12 mouse cellular contexts compared by ENCODE assay signal in genomic region chr11:108269516-108269915, GRCm38 (mm10).
A peak's percentile ranks its signal among the peaks of the same experiment; 100 is the strongest.
DNase-seq lines count a peak whose midpoint lies in the region; ATAC-seq and TF ChIP-seq lines count a peak whose summit lies in the region.
"Had no signal": no experiment of that assay in that cellular context is flagged by ENCODE, and none has a peak within 500 bp of the region (broad histone marks: within the 10 kb centered on the region; RNA-seq: fewer than 3 reads in every experiment).

No protein-coding gene starts in this region.

- no peak for TF ChIP-seq CTCF in stomach, postnatal 0 days (IDR thresholded peaks at IDR 0.05; ENCODE audit: low read depth)

- TF ChIP-seq POLR2A in limb, embryonic 14.5 days (IDR thresholded peaks at IDR 0.05; ENCODE audit: borderline replicate concordance, extremely low read depth, insufficient read depth, insufficient read length), result no peak

- ATAC-seq in heart, embryonic 16.5 days (replicated peaks; ENCODE audit: extremely low read depth, insufficient read depth, low FRiP score), result no peak
- no peak for ATAC-seq in heart, embryonic 11.5 days (replicated peaks; ENCODE audit: insufficient number of reproducible peaks, low FRiP score, low TSS enrichment)
- peak; percentile 57 for ATAC-seq in stomach, embryonic 16.5 days (ENCODE audit: insufficient read depth, low FRiP score)
- no peak for ATAC-seq in stomach, postnatal 0 days (ENCODE audit: low FRiP score, low TSS enrichment)
- no peak for ATAC-seq in limb, embryonic 14.5 days (ENCODE audit: low FRiP score, low read depth)
- no peak for ATAC-seq in CD4-positive, CD25-positive, alpha-beta regulatory T cell, adult 4 months

- no peak overlapping the region for H3K4me2 ChIP-seq in heart, embryonic 16.5 days (ENCODE audit: low read depth, low read length)
- no peak overlapping the region for H3K4me2 ChIP-seq in heart, embryonic 11.5 days
- no peak overlapping the region for H3K4me2 ChIP-seq in stomach, embryonic 16.5 days (ENCODE audit: low read depth, low read length)
- H3K4me2 ChIP-seq in stomach, postnatal 0 days (replicated peaks; ENCODE audit: low read depth), result no peak overlapping the region
- H3K4me2 ChIP-seq in limb, embryonic 14.5 days (replicated peaks; ENCODE audit: low read depth, low read length, severe bottlenecking), result no peak overlapping the region

- no peak overlapping the region for H3K9ac ChIP-seq in heart, embryonic 16.5 days (ENCODE audit: low read length)
- no peak overlapping the region for H3K9ac ChIP-seq in heart, embryonic 11.5 days (ENCODE audit: low read depth, low read length)
- H3K9ac ChIP-seq in stomach, embryonic 16.5 days (ENCODE audit: low read length), result no peak overlapping the region
- H3K9ac ChIP-seq in stomach, postnatal 0 days (ENCODE audit: low read length), result no peak overlapping the region
- no peak overlapping the region for H3K9ac ChIP-seq in limb, embryonic 14.5 days (ENCODE audit: low read depth, low read length, severe bottlenecking)

- no peak for TF ChIP-seq EP300 in stomach, postnatal 0 days (optimal IDR thresholded peaks at IDR 0.05)

- H3K4me1 ChIP-seq in heart, embryonic 16.5 days (ENCODE audit: control insufficient read depth, insufficient read depth, low read length), result peaks cover 48% of the 10 kb centered on the region
- peaks cover 52% of the 10 kb centered on the region for H3K4me1 ChIP-seq in heart, embryonic 11.5 days (ENCODE audit: control insufficient read depth, insufficient read depth, low read length)
- H3K4me1 ChIP-seq in stomach, embryonic 16.5 days (ENCODE audit: control insufficient read depth, insufficient read depth, low read length), result peaks cover 19% of the 10 kb centered on the region
- no peaks in the 10 kb centered on the region for H3K4me1 ChIP-seq in stomach, postnatal 0 days (replicated peaks; ENCODE audit: control insufficient read depth, insufficient read depth)
- peaks cover 39% of the 10 kb centered on the region for H3K4me1 ChIP-seq in limb, embryonic 14.5 days (ENCODE audit: control insufficient read depth, insufficient read depth, low read length)

- H3K27me3 ChIP-seq in heart, embryonic 16.5 days (ENCODE audit: control insufficient read depth, insufficient read depth, low read length), result no peaks in the 10 kb centered on the region
- H3K27me3 ChIP-seq in heart, embryonic 11.5 days (ENCODE audit: control insufficient read depth, insufficient read depth, low read length), result no peaks in the 10 kb centered on the region
- no peaks in the 10 kb centered on the region for H3K27me3 ChIP-seq in stomach, embryonic 16.5 days (ENCODE audit: control insufficient read depth, insufficient read depth, low read length)
- H3K27me3 ChIP-seq in stomach, postnatal 0 days (ENCODE audit: control insufficient read depth, insufficient read depth, low read length), result no peaks in the 10 kb centered on the region
- no peaks in the 10 kb centered on the region for H3K27me3 ChIP-seq in limb, embryonic 14.5 days (ENCODE audit: control insufficient read depth, insufficient read depth, low read length)

- H3K27ac ChIP-seq in heart, embryonic 16.5 days (ENCODE audit: low read length), result peak overlapping the region; percentile 6; the same call in 1 of the 2 replicates
- no peak overlapping the region for H3K27ac ChIP-seq in heart, embryonic 11.5 days (ENCODE audit: low read depth, low read length)
- peak overlapping the region; percentile 44 for H3K27ac ChIP-seq in stomach, embryonic 16.5 days (ENCODE audit: low read length)
- no peak overlapping the region; the same call in 1 of the 2 replicates for H3K27ac ChIP-seq in stomach, postnatal 0 days (replicated peaks)
- 0 out of 2 replicates have a peak overlapping the region, but pooled peaks have one; percentile 1 for H3K27ac ChIP-seq in limb, embryonic 14.5 days (replicated peaks; ENCODE audit: low read depth, low read length)

- no peaks in the 10 kb centered on the region for H3K9me3 ChIP-seq in heart, embryonic 16.5 days (replicated peaks; ENCODE audit: control insufficient read depth, low read length)
- no peaks in the 10 kb centered on the region for H3K9me3 ChIP-seq in heart, embryonic 11.5 days (replicated peaks; ENCODE audit: control insufficient read depth, low read length)
- no peaks in the 10 kb centered on the region for H3K9me3 ChIP-seq in stomach, embryonic 16.5 days (replicated peaks; ENCODE audit: control insufficient read depth, low read length)
- no peaks in the 10 kb centered on the region for H3K9me3 ChIP-seq in stomach, postnatal 0 days (ENCODE audit: control insufficient read depth, low read length)
- H3K9me3 ChIP-seq in limb, embryonic 14.5 days (ENCODE audit: control insufficient read depth, low read length), result no peaks in the 10 kb centered on the region

- DNase-seq in stomach, postnatal 0 days (ENCODE audit: low spot score), result no peak
- DNase-seq in limb, embryonic 14.5 days (ENCODE audit: low spot score), result no peak
- no peak for DNase-seq in left cerebral cortex, postnatal 10 days (ENCODE audit: extremely low spot score in 1 of 2, low spot score in 2 of 2)
- DNase-seq in lung, postnatal 25 days (ENCODE audit: low spot score), result no peak
- DNase-seq: cerebellum, postnatal 10 days; left cerebral cortex, postnatal 4 days; lung, postnatal 10 days; thymus, postnatal 36 days had no signal

- intact Hi-C loops in left cerebral cortex, postnatal 10 days (cut with DNase I), result no loop called here

- no peaks in the 10 kb centered on the region for H3K36me3 ChIP-seq in heart, embryonic 16.5 days (ENCODE audit: control insufficient read depth, insufficient read depth)
- H3K36me3 ChIP-seq in heart, embryonic 11.5 days (ENCODE audit: control insufficient read depth, insufficient read depth, low read length), result no peaks in the 10 kb centered on the region
- no peaks in the 10 kb centered on the region for H3K36me3 ChIP-seq in stomach, embryonic 16.5 days (ENCODE audit: control insufficient read depth, insufficient read depth, low read length)
- no peaks in the 10 kb centered on the region for H3K36me3 ChIP-seq in stomach, postnatal 0 days (ENCODE audit: control insufficient read depth, insufficient read depth, low read length)
- no peaks in the 10 kb centered on the region for H3K36me3 ChIP-seq in limb, embryonic 14.5 days (ENCODE audit: control insufficient read depth, insufficient read depth, low read length)

- H3K4me3 ChIP-seq in heart, embryonic 16.5 days (ENCODE audit: low read length), result no peak overlapping the region
- H3K4me3 ChIP-seq in heart, embryonic 11.5 days (ENCODE audit: low read depth, low read length), result no peak overlapping the region
- H3K4me3 ChIP-seq in stomach, embryonic 16.5 days (replicated peaks; ENCODE audit: low read length), result no peak overlapping the region
- no peak overlapping the region for H3K4me3 ChIP-seq in stomach, postnatal 0 days (ENCODE audit: low read depth, low read length)
- H3K4me3 ChIP-seq in limb, embryonic 14.5 days (replicated peaks; ENCODE audit: low read length), result no peak overlapping the region

- 52% methylated on average over 7 of the region's 7 CpGs for WGBS in heart, embryonic 16.5 days
- 67% methylated on average over 7 of the region's 7 CpGs for WGBS in heart, embryonic 11.5 days (ENCODE audit: insufficient replicate concordance)
- WGBS in stomach, embryonic 16.5 days, result 55% methylated on average over 7 of the region's 7 CpGs
- WGBS in stomach, postnatal 0 days, result 48% methylated on average over 7 of the region's 7 CpGs
- WGBS in limb, embryonic 14.5 days, result 71% methylated on average over 7 of the region's 7 CpGs

Comparison
In these comparisons a context has a peak if more than half of its experiments do, and no peak if none do; other contexts are left out.
1. H3K27ac ChIP-seq: peak in heart, embryonic 16.5 days (single experiment), stomach, embryonic 16.5 days (single experiment) and limb, embryonic 14.5 days (single experiment); none in heart, embryonic 11.5 days (single experiment) and stomach, postnatal 0 days (single experiment).